Mouse (Mus musculus): ENCODE results near the gene Dennd2a. TPM values are rescaled to one million over a fixed set of nuclear protein-coding genes. Genes with fewer than 3 reads are reported as not detected.
A peak's percentile ranks its signal among the peaks of the same experiment; 100 is the strongest.
"Not testable (repeated sequence)": the region's sequence is repeated elsewhere in the genome, so short reads cannot be mapped to it uniquely, and the experiment has no call there.

The Dennd2a gene
- polyA plus RNA-seq, 1 experiment: 8.4 TPM

DNA sequence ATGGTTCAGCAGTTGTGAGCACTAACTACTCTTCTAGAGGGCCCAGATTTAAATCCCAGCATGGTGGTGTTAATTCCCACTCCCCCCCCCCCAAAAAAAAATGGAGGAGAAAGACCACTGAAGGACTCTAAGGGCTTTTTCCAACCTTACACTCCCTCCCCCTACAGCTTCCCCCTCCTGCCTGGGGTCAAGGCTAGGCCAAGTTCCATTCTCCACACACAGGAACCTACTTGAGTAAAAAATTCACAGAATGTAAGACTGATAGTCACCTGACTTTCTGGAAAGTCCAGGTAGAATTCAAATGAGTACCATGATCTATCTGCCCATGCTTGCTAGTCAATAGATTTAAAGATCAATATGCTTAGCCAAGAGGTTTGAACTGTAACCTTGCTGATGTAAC is 117.5 kb downstream of the Dennd2a start:
- Histone ChIP-seq H3ac (ENCODE audit: control insufficient read depth, insufficient read length) (no peak overlapping the region), H3K4me2 (ENCODE audit: low read depth) (no peak overlapping the region), H3K27me3 (ENCODE audit: control insufficient read depth, insufficient read depth, insufficient read length) (no peaks in the 10 kb centered on the region), H3K4me3 (no peak overlapping the region), H3K79me2 (ENCODE audit: control insufficient read depth, insufficient read depth) (no peaks in the 10 kb centered on the region), H3K36me3 (ENCODE audit: control insufficient read depth, insufficient read depth) (no peaks in the 10 kb centered on the region)
- TF ChIP-seq USF1 (IDR thresholded peaks at IDR 0.05; ENCODE audit: low read depth) (no peak), TCF3 (IDR thresholded peaks at IDR 0.05; ENCODE audit: insufficient read length, low read depth) (no peak), MYOG (IDR thresholded peaks at IDR 0.05; ENCODE audit: control insufficient read depth in 1 of 3, insufficient read depth in 1 of 3, insufficient read length in 2 of 3, low read depth in 2 of 3) (no peak), REST (IDR thresholded peaks at IDR 0.05; ENCODE audit: insufficient read depth, insufficient read length) (no peak), MYOD1 (IDR thresholded peaks at IDR 0.05; ENCODE audit: control insufficient read depth in 1 of 3, insufficient read length in 2 of 3, low read depth in 2 of 3) (no peak), POLR2AphosphoS2 (IDR thresholded peaks at IDR 0.05; ENCODE audit: insufficient read length, low read depth) (no peak), MAX (IDR thresholded peaks at IDR 0.05; ENCODE audit: low read depth) (no peak), CEBPB (IDR thresholded peaks at IDR 0.05; ENCODE audit: insufficient read depth, poor library complexity, severe bottlenecking) (no peak)

- not testable (repeated sequence) for H3ac ChIP-seq (ENCODE audit: control insufficient read depth, insufficient read length); H3K27me3 ChIP-seq (ENCODE audit: control insufficient read depth, insufficient read depth, insufficient read length); H3K36me3 ChIP-seq (ENCODE audit: control insufficient read depth, insufficient read depth)
Observed at GRCm38 (mm10) chr6:39437519-39437918, 120.1 kb downstream of the Dennd2a start.

DNA sequence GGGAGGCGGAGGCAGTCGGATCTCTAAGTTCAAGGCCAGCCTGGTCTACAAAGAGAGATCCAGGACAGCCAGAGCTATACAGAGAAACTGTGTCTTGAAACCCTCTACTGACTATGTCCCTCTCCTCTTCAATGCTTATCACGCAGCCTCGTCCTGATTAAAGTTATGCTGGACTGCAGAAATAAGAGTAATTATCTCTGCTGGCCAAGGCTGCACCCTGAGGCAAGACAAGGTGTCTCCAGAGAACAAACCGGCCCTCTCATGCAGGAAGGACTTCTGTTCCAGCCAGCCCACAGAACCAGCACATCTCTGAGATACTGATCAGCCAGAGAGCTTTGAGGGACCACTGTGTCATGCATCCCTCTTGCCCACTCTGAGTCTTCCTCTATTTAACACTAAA is 121.8 kb downstream of the Dennd2a start:
- no peaks in the 10 kb centered on the region for H3K36me3 ChIP-seq (ENCODE audit: control insufficient read depth, insufficient read depth)
- no peak overlapping the region for H3ac ChIP-seq (ENCODE audit: control insufficient read depth, insufficient read length)
- no peak overlapping the region for H3K4me3 ChIP-seq
- H3K27me3 ChIP-seq (ENCODE audit: control insufficient read depth, insufficient read depth, insufficient read length): no peaks in the 10 kb centered on the region
- H3K4me2 ChIP-seq (ENCODE audit: low read depth): no peak overlapping the region
- no peak for TF ChIP-seq POLR2A (IDR thresholded peaks at IDR 0.05; ENCODE audit: insufficient read length, low read depth)
- TF ChIP-seq E2F4 (IDR thresholded peaks at IDR 0.05; ENCODE audit: insufficient read depth): no peak
- TF ChIP-seq USF1 (IDR thresholded peaks at IDR 0.05; ENCODE audit: low read depth): no peak
- no peak for TF ChIP-seq SRF (IDR thresholded peaks at IDR 0.05; ENCODE audit: control insufficient read depth, insufficient read length, low read depth)
- no peak for TF ChIP-seq CEBPB (IDR thresholded peaks at IDR 0.05; ENCODE audit: insufficient read depth, poor library complexity, severe bottlenecking)
- no peak for TF ChIP-seq POLR2AphosphoS2 (IDR thresholded peaks at IDR 0.05; ENCODE audit: insufficient read length, low read depth)
- no peak for TF ChIP-seq TCF12 (IDR thresholded peaks at IDR 0.05; ENCODE audit: insufficient read depth, poor library complexity, severe bottlenecking)
- TF ChIP-seq MYOD1 (IDR thresholded peaks at IDR 0.05; ENCODE audit: control insufficient read depth in 1 of 3, insufficient read length in 2 of 3, low read depth in 2 of 3): no peak
- TF ChIP-seq REST (IDR thresholded peaks at IDR 0.05; ENCODE audit: insufficient read depth, insufficient read length): no peak
- TF ChIP-seq MAX (IDR thresholded peaks at IDR 0.05; ENCODE audit: low read depth): no peak
- TF ChIP-seq MYOG (IDR thresholded peaks at IDR 0.05; ENCODE audit: control insufficient read depth in 1 of 3, insufficient read depth in 1 of 3, insufficient read length in 2 of 3, low read depth in 2 of 3): no peak
- TF ChIP-seq TCF3 (IDR thresholded peaks at IDR 0.05; ENCODE audit: insufficient read length, low read depth): no peak
- no peaks in the 10 kb centered on the region for H3K79me2 ChIP-seq (ENCODE audit: control insufficient read depth, insufficient read depth)

More at GRCm38 (mm10) chr6:39437519-39437918, 120.1 kb downstream of the Dennd2a start:
- not testable (repeated sequence) for H3K79me2 ChIP-seq (ENCODE audit: control insufficient read depth, insufficient read depth); H3K4me2 ChIP-seq (ENCODE audit: low read depth); H3K4me3 ChIP-seq

DNA sequence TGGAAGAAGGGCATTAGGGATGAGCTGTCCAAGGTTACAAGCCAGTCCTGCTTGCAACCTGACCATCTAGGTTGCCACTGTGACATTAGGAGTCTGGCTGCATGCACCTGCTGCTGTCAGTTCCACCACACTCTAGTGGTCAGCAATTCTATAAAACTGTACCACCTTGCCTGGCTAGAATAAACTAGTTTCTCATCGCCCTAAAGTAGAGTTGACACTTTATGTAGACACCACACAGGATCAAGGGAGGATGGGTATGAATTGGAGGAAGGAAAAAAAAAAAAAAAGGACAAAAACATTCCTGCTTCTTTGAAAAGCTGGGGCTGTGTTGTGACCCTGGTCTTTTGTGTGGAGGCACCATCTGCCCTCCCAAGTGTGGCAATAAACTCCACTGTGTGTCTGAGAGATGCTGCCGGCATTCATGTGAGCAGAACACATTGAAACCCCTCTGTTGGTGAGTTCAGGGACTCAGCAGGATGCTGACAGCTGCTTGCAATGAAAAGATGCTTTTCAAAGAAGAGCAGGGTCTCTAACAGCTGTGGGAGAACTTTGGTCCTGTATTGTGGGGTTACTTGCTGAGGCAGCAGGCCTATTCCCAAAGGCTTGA is 122.7 kb downstream of the Dennd2a start:
- Histone ChIP-seq H3K27me3 (ENCODE audit: control insufficient read depth, insufficient read depth, insufficient read length) (no peaks in the 10 kb centered on the region), H3ac (ENCODE audit: control insufficient read depth, insufficient read length) (no peak overlapping the region), H3K79me2 (ENCODE audit: control insufficient read depth, insufficient read depth) (no peaks in the 10 kb centered on the region), H3K4me2 (ENCODE audit: low read depth) (no peak overlapping the region), H3K36me3 (ENCODE audit: control insufficient read depth, insufficient read depth) (no peaks in the 10 kb centered on the region), H3K4me3 (no peak overlapping the region)
- TF ChIP-seq MAX (IDR thresholded peaks at IDR 0.05; ENCODE audit: low read depth) (no peak), TCF3 (IDR thresholded peaks at IDR 0.05; ENCODE audit: insufficient read length, low read depth) (no peak), TCF12 (IDR thresholded peaks at IDR 0.05; ENCODE audit: insufficient read depth, poor library complexity, severe bottlenecking) (no peak), REST (IDR thresholded peaks at IDR 0.05; ENCODE audit: insufficient read depth, insufficient read length) (peak; percentile 40), POLR2A (IDR thresholded peaks at IDR 0.05; ENCODE audit: insufficient read length, low read depth) (no peak), POLR2AphosphoS2 (IDR thresholded peaks at IDR 0.05; ENCODE audit: insufficient read length, low read depth) (no peak), USF1 (IDR thresholded peaks at IDR 0.05; ENCODE audit: low read depth) (no peak), SRF (IDR thresholded peaks at IDR 0.05; ENCODE audit: control insufficient read depth, insufficient read length, low read depth) (no peak), MYOD1 (IDR thresholded peaks at IDR 0.05; ENCODE audit: control insufficient read depth in 1 of 3, insufficient read length in 2 of 3, low read depth in 2 of 3) (peak in 2 of 3 experiments; percentile 89 to 93), CEBPB (IDR thresholded peaks at IDR 0.05; ENCODE audit: insufficient read depth, poor library complexity, severe bottlenecking) (no peak)

DNA sequence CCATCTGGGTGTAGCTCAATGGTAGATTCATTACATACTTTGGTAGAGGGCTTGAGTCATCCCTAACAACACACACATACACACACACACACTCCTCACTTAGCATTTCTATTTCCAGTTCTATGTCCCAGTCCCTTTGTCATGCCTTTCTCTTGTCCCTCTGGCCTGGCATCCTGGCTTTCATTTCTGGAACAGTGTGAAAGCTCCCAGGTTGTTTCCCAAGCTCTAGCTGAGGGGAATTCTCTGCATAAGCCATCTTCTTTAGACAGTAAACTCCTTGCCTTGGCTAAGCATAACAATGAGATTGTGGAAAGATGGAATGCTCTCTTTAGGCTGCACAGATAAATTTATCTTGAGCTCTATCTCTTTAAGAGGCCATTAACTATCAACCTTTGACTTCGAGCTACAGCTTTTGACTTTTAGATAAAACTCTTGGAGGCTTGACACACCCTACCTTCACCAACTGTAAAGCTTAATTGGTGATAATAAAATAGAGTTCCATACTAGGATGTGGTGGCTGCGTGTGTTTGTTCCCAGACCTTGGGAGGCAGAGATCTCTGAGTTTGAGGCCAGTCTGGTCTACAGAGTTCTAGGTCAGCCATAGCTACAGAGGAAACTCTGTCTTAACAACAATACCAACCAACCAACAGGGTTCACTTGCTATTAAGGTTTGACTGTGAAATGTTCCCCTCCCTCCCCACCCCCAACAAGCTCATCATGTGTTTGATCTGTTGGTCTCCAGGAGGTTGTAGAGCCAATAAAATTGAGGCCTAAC is 123.4 kb downstream of the Dennd2a start:
- Histone ChIP-seq H3K4me3 (no peak overlapping the region), H3K27me3 (ENCODE audit: control insufficient read depth, insufficient read depth, insufficient read length) (no peaks in the 10 kb centered on the region), H3K79me2 (ENCODE audit: control insufficient read depth, insufficient read depth) (no peaks in the 10 kb centered on the region), H3K36me3 (ENCODE audit: control insufficient read depth, insufficient read depth) (no peaks in the 10 kb centered on the region), H3K4me2 (ENCODE audit: low read depth) (no peak overlapping the region), H3ac (ENCODE audit: control insufficient read depth, insufficient read length) (no peak overlapping the region)
- TF ChIP-seq MYOD1 (IDR thresholded peaks at IDR 0.05; ENCODE audit: control insufficient read depth in 1 of 3, insufficient read length in 2 of 3, low read depth in 2 of 3) (no peak), TCF3 (IDR thresholded peaks at IDR 0.05; ENCODE audit: insufficient read length, low read depth) (no peak), POLR2A (IDR thresholded peaks at IDR 0.05; ENCODE audit: insufficient read length, low read depth) (no peak), CEBPB (IDR thresholded peaks at IDR 0.05; ENCODE audit: insufficient read depth, poor library complexity, severe bottlenecking) (no peak), MAX (IDR thresholded peaks at IDR 0.05; ENCODE audit: low read depth) (no peak), USF1 (IDR thresholded peaks at IDR 0.05; ENCODE audit: low read depth) (no peak), REST (IDR thresholded peaks at IDR 0.05; ENCODE audit: insufficient read depth, insufficient read length) (no peak), MYOG (IDR thresholded peaks at IDR 0.05; ENCODE audit: control insufficient read depth in 1 of 3, insufficient read depth in 1 of 3, insufficient read length in 2 of 3, low read depth in 2 of 3) (no peak), SRF (IDR thresholded peaks at IDR 0.05; ENCODE audit: control insufficient read depth, insufficient read length, low read depth) (no peak), E2F4 (IDR thresholded peaks at IDR 0.05; ENCODE audit: insufficient read depth) (no peak), POLR2AphosphoS2 (IDR thresholded peaks at IDR 0.05; ENCODE audit: insufficient read length, low read depth) (no peak), TCF12 (IDR thresholded peaks at IDR 0.05; ENCODE audit: insufficient read depth, poor library complexity, severe bottlenecking) (no peak)
